Mouse (Mus musculus) urinary bladder, postnatal 4 days (tissue): Measurements from ENCODE around the gene Inpp5f.
"Not testable (repeated sequence)": the region's sequence is repeated elsewhere in the genome, so short reads cannot be mapped to it uniquely, and the experiment has no call there.

Source experiments
- DNase-seq, 2 experiments: peaks; one replicate each; pipeline ENCODE4 v3.0.0; 2021 to 2022; ENCODE audit warnings: low spot score in 2 of 2

The Inpp5f gene

GRCm38 (mm10) chr7:128656970-128657369 lies 45.8 kb downstream of the Inpp5f start:
- DNase-seq: no peak

- DNase-seq: no peak
Observed at GRCm38 (mm10) chr7:128663906-128664305, 52.8 kb downstream of the Inpp5f start.

GRCm38 (mm10) chr7:128664861-128665377 lies 53.8 kb downstream of the Inpp5f start:
- no peak for DNase-seq

DNA sequence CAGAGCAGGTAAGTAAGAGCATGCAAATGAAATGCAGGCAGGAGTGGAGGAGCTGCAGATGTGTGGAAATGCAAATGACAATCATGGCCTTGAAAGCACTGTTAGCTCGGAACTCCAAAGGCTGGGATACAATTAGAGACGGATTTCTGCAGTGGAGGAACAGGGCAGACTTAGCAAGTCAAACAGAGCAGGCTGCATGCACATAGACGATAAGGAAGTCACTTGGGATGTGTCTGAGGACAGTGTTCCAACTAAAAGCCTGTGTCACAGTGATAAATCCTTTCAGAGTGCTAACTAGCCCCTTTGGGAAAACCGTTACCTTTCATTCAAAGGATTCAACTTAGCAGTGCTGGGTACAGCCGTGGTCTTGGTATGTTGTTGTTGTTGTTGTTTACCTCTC lies 56.7 kb downstream of the Inpp5f start:
- DNase-seq: no peak

- no peak for DNase-seq
Observed at GRCm38 (mm10) chr7:128668831-128669230, 57.7 kb downstream of the Inpp5f start.

- DNase-seq: no peak
Observed at GRCm38 (mm10) chr7:128671952-128672351, 60.8 kb downstream of the Inpp5f start.

- no peak for DNase-seq
Observed at GRCm38 (mm10) chr7:128672408-128673010, 61.4 kb downstream of the Inpp5f start.

GRCm38 (mm10) chr7:128678546-128678945 lies 67.4 kb downstream of the Inpp5f start:
- DNase-seq: no peak

DNA sequence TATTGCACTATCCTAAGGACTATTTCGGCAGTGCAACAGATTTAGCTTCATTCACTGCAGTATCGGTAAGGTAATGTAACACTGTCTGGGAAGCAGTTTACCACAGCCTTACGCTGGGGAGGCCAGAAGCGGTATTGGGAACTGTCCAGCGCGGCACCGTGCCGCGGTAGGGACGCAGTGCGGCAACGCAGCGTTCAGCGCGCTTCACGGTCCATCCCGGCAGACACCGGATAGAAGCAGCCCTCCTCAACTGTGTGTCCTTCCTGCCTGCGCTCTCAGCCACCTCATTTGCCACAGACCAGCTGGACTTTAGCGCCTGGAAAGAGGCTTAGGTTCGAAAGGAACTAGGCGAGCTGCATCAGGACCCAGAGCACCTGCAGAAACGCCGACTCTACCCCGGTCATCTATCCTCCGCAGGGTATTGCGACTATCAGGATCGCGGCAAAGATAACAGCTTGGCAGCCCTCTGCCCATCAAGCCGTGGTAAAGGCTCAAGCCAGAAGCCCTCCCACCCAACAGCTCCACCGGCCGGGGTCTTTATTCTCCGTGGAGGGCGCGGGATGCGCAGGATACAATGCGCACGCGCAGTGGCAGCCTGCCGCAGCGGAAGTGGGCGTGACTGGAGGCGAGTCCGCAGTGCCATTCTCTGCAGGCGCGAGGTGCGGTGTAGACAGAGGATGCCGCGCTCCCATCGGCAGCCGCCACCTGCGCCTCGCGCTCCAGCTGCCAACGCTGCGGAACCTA lies 76.9 kb downstream of the Inpp5f start:
- DNase-seq: peak; percentile 54 to 65

DNA sequence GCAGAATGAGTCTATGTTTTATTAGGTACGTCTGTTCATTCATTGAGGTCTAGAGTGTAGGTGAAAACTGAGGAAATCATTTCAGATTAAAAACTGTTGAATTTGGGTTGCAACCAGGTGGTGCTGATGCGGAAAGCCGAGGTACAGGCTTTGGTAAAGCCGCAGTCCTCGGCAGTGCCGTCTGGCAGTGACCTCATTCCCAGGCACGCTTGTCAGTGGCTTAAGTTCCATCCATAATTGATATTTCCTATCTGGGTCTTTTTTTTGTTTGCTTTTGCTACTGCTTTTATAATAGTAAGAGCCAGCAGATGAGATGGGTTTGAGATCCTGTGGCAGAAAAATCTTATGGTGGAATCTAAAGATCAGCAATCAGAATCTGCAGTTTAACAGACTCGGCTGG lies 78.2 kb downstream of the Inpp5f start:
- DNase-seq: no peak

GRCm38 (mm10) chr7:128690070-128690469 lies 78.9 kb downstream of the Inpp5f start:
- DNase-seq: peak; percentile 64 to 93

DNA sequence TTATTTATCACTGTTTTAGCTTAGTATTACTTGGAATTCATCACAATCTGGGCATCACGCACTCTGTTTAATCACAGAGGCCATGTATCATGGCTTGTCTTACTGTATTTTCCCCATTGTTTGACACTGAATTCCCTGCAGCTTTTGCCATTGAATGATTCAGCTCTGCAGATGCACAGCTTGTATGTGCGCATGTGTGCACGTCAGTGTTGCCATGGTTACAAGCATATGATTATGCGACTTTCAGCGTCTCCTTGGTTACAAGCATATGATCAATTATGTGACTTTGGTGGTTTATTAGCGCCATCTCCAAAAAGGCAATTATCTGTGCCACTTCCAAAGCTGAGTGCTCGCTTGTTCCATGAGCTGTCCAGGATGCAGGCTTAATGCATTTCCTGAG lies 79.7 kb downstream of the Inpp5f start:
- no peak for DNase-seq

DNA sequence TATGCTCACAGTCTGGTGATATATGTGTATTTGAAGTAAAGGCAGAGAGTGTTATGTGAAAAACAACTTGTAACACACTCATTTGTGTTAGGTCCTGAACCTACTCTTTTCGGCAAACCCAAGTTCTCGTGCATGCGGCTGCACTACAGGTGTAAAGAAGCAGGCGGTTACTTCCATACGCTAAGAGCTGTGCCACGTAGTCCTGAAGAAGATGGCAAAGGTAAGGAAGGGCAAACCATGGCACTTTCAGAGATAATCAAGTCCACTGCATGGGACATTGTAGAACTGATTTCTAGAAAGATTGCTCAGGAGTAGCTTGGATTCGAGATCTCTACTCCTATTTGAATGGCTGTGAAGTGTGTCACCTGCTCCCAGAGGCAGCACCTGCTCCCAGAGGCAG lies 81.0 kb downstream of the Inpp5f start:
- DNase-seq: no peak

- DNase-seq: no peak
Observed at GRCm38 (mm10) chr7:128694848-128695247, 83.7 kb downstream of the Inpp5f start.

GRCm38 (mm10) chr7:128699959-128700358 lies 88.8 kb downstream of the Inpp5f start:
- not testable (repeated sequence) for DNase-seq

DNA sequence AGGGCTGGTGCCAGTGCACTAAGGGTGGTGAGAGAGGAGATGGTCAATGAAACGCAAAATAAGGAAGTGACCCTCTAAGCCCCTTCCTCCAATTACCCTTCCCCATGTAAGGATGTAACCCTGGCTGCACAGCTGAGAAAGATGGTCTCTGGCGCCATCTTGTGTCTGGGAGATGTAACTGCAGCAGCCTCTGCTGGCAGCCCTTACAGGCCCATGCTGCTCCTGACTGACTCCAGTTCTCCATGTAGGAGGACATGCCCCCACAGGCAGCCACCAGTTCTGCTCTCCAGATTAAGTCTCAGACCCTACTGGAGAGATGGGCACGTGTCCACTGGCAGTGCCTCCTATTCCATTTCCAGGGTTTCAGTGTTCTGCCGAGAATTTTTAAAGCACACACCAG lies 94.6 kb downstream of the Inpp5f start:
- DNase-seq: peak in 1 of 2 experiments; percentile 44

DNA sequence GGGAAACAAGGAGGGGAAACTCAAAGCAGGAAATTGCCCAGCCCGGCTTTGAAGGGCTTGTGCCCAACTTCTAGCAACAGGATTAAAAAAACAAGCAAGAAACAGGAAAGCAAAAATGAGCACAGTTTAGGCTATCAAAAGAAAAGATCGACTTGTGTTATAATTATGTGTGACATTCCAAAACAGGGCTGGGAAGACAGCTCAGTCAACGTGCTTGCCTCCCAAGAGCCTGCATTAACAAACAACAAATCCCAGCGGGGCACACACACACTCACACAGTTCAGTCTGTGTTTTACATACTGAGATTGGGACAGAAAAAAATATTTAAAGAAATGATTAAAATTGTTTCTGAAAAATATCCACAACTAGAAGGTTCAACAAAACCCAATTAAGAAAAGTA lies 106.9 kb downstream of the Inpp5f start:
- no peak for DNase-seq

DNA sequence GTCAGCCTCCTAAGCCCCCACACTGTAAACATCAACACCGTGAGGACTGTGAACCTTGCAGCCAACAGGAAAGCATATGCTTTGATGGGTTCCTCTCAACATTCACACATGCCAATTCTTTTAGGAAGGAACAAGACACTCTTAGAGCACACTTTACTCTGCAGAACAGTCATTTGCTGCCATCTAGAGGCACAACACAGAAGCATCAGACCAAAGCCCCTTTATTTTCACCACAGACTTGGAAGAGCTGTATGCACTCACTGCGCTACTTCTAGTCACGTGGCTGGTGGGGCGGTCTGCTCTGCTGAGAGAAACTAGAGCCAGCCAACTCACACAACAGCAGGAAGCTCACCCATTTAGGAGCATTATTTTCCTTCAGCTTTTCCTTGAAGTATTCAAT lies 113.6 kb downstream of the Inpp5f start:
- DNase-seq: peak in 1 of 2 experiments; percentile 43

DNA sequence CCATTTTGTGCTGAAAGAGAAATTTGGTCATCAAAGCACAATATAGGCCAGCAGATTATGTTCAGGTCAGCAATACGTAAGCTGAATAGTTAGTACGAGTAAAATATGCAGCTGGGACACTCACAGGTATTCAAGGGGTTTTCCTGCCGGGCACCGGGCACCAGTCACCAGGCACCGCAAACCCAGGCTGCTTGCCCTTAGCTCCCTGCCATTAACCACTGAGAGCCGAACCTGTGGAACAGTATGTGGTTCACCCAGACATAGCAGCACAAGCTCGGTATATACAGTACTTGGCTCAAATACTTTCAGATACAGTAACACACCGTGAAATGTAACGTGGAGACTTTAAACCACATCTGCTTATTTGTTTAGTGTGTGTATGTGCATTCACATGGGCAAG lies 114.1 kb downstream of the Inpp5f start:
- no peak for DNase-seq

- no peak for DNase-seq
Observed at GRCm38 (mm10) chr7:128726999-128727398, 115.9 kb downstream of the Inpp5f start.

- no peak for DNase-seq
Observed at GRCm38 (mm10) chr7:128727701-128728100, 116.6 kb downstream of the Inpp5f start.

DNA sequence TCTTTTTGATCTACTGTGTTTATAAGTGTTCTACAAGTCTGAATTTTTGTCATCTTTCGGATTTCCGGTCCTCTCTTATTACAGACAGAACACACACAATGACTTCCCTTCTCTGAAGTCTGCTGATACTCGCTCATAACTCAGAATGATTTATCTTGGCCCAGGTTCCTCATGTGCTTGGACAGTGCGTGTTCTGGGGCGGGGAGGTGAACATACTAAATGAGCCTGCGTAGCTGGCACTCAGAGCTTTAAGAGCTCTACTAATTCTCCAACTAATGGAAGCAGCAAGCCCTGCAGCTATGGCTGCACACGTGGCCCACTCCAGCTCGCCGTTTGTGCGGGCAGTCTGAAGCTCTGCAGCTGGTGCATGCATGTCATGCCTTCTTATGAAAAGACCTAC lies 117.6 kb downstream of the Inpp5f start:
- DNase-seq: no peak

DNA sequence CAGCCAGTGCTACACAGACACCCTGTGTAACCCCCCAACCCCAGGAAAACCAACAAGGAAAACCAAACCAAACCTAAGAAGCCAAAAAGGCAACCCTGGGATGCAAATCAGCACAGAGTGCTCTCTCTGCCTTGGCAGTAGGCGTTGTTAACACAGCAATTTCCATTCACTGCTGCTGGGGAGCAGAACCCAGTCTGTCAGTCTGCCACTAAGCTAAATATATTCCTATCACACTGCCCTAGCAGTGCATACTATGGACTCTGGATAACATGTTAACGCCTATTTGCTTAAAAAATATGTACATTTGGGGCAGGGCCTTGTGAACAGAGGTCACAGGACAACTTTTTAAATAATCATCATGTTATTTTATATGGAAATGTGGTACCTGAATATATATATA lies 120.5 kb downstream of the Inpp5f start:
- no peak for DNase-seq
